Mouse (Mus musculus) G1E (cell line): ENCODE measurements at regions not wholly inside any gene's neighbourhood (a gene's known extent, or its start where the extent isn't known, plus 50 kb on each side); places are given as distances from the start of the nearest gene placed in this dataset.
"Not testable (repeated sequence)": the region's sequence is repeated elsewhere in the genome, so short reads cannot be mapped to it uniquely, and the experiment has no call there.

Source experiments
- ATAC-seq: 2 replicates; pipeline ENCODE4 v1.8.0; 2016; ENCODE audit warnings: mild to moderate bottlenecking; ENCODE audit not compliant: insufficient number of reproducible peaks, poor library complexity, low FRiP score, severe bottlenecking; ENCODE audit errors: extremely low read depth
- DNase-seq: peaks from one replicate; pipeline ENCODE4 v3.0.0; 2012; ENCODE audit warnings: low spot score
- H3K27me3 ChIP-seq: 2 replicates; pipeline ENCODE4 v1.6.1; 2012; ENCODE audit warnings: mild to moderate bottlenecking, low read length, inconsistent platforms; ENCODE audit not compliant: insufficient read depth
- H3K36me3 ChIP-seq: replicated peaks from 2 replicates; pipeline ENCODE3; 2012; ENCODE audit warnings: mild to moderate bottlenecking, inconsistent platforms
- H3K4me1 ChIP-seq: 2 replicates; pipeline ENCODE4 v1.6.1; 2012; ENCODE audit warnings: low read depth, low read length, inconsistent platforms, mixed read lengths; ENCODE audit not compliant: insufficient read depth
- H3K4me3 ChIP-seq: 2 replicates; pipeline ENCODE4 v1.5.1; 2012; ENCODE audit warnings: low read depth, mild to moderate bottlenecking, inconsistent platforms, low read length, moderate library complexity, mixed read lengths
- H3K9me3 ChIP-seq: replicated peaks from 2 replicates; pipeline ENCODE4 v1.6.1; 2012; ENCODE audit warnings: inconsistent platforms
- CTCF ChIP-seq: IDR thresholded peaks from 2 replicates; pipeline ENCODE4 v1.5.1; 2012; ENCODE audit warnings: low read depth, low read length, inconsistent platforms, mixed read lengths
- GATA1 ChIP-seq: IDR thresholded peaks from 2 replicates; pipeline ENCODE4 v1.6.1; 2012; ENCODE audit warnings: borderline replicate concordance, low read length, inconsistent platforms, mixed read lengths
- GATA2 ChIP-seq: IDR thresholded peaks from 2 replicates; pipeline ENCODE4 v1.6.1; 2012; ENCODE audit warnings: low read depth, low read length, inconsistent platforms, borderline replicate concordance
- POLR2AphosphoS5 ChIP-seq: IDR thresholded peaks from 2 replicates; pipeline ENCODE4 v1.6.1; 2012; ENCODE audit warnings: low read depth, low read length, inconsistent platforms; ENCODE audit not compliant: insufficient replicate concordance
- TAL1 ChIP-seq: conservative IDR thresholded peaks from 2 replicates; pipeline ENCODE4 v1.6.1; 2012; ENCODE audit warnings: low read depth, low read length, inconsistent platforms, mixed read lengths

- no peaks in the 10 kb centered on the region for H3K9me3 ChIP-seq
- TF ChIP-seq TAL1: no peak
- ATAC-seq: no peak
- DNase-seq: no peak
- no peaks in the 10 kb centered on the region for H3K36me3 ChIP-seq
- H3K27me3 ChIP-seq: peaks cover 5% of the 10 kb centered on the region; the same call in 1 of the 2 replicates
- no peaks in the 10 kb centered on the region for H3K4me1 ChIP-seq
- no peak overlapping the region for H3K4me3 ChIP-seq
Observed at GRCm38 (mm10) chr12:70658106-70658505, 167.2 kb upstream of the Frmd6 start.

GRCm38 (mm10) chr12:70660388-70660787 lies 164.9 kb upstream of the Frmd6 start:
- H3K36me3 ChIP-seq: no peaks in the 10 kb centered on the region
- H3K4me3 ChIP-seq: no peak overlapping the region
- H3K27me3 ChIP-seq: no peaks in the 10 kb centered on the region; the same call in 1 of the 2 replicates
- H3K4me1 ChIP-seq: no peaks in the 10 kb centered on the region
- no peaks in the 10 kb centered on the region for H3K9me3 ChIP-seq
- no peak for DNase-seq
- TF ChIP-seq CTCF: no peak
- no peak for TF ChIP-seq POLR2AphosphoS5
- no peak for TF ChIP-seq GATA1
- no peak for TF ChIP-seq TAL1
- no peak for TF ChIP-seq GATA2
- no peak for ATAC-seq

GRCm38 (mm10) chr12:70668158-70668557 lies 157.2 kb upstream of the Frmd6 start:
- H3K4me3 ChIP-seq, ATAC-seq, DNase-seq, H3K4me1 ChIP-seq, H3K27me3 ChIP-seq, H3K9me3 ChIP-seq, H3K36me3 ChIP-seq: not testable (repeated sequence)

GRCm38 (mm10) chr12:70672115-70672514 lies 153.2 kb upstream of the Frmd6 start:
- ATAC-seq (no peak), DNase-seq (no peak)
- no peaks in the 10 kb centered on the region for H3K36me3 ChIP-seq
- H3K27me3 ChIP-seq: no peaks in the 10 kb centered on the region; the same call in 1 of the 2 replicates
- H3K4me1 ChIP-seq: no peaks in the 10 kb centered on the region
- no peaks in the 10 kb centered on the region for H3K9me3 ChIP-seq
- TF ChIP-seq POLR2AphosphoS5: no peak
- TF ChIP-seq GATA1: no peak
- TF ChIP-seq TAL1: no peak
- no peak for TF ChIP-seq CTCF
- TF ChIP-seq GATA2: no peak
- no peak overlapping the region for H3K4me3 ChIP-seq

- no peak for TF ChIP-seq CTCF
- no peak for TF ChIP-seq GATA2
- TF ChIP-seq TAL1: no peak
- no peak for TF ChIP-seq POLR2AphosphoS5
- TF ChIP-seq GATA1: no peak
- Histone ChIP-seq H3K27me3 (no peaks in the 10 kb centered on the region; the same call in 1 of the 2 replicates), H3K4me1 (no peaks in the 10 kb centered on the region), H3K4me3 (no peak overlapping the region), H3K36me3 (no peaks in the 10 kb centered on the region), H3K9me3 (no peaks in the 10 kb centered on the region)
- DNase-seq: no peak
- ATAC-seq: no peak
Observed at GRCm38 (mm10) chr12:70673188-70673587, 152.1 kb upstream of the Frmd6 start.

- H3K36me3 ChIP-seq: no peaks in the 10 kb centered on the region
- DNase-seq: no peak
- H3K4me1 ChIP-seq: no peaks in the 10 kb centered on the region
- no peaks in the 10 kb centered on the region for H3K27me3 ChIP-seq
- H3K4me3 ChIP-seq: no peak overlapping the region
- H3K9me3 ChIP-seq: no peaks in the 10 kb centered on the region
- TF ChIP-seq POLR2AphosphoS5 (no peak), GATA2 (no peak), GATA1 (no peak), TAL1 (no peak), CTCF (no peak)
- no peak for ATAC-seq
Observed at GRCm38 (mm10) chr12:70674144-70674543, 151.2 kb upstream of the Frmd6 start.

GRCm38 (mm10) chr12:70675846-70676245 lies 149.5 kb upstream of the Frmd6 start:
- no peak for TF ChIP-seq CTCF
- no peak for TF ChIP-seq TAL1
- TF ChIP-seq GATA1: no peak
- TF ChIP-seq GATA2: no peak
- TF ChIP-seq POLR2AphosphoS5: no peak
- H3K36me3 ChIP-seq: no peaks in the 10 kb centered on the region
- H3K9me3 ChIP-seq: no peaks in the 10 kb centered on the region
- no peak overlapping the region for H3K4me3 ChIP-seq
- ATAC-seq (no peak), DNase-seq (no peak)
- H3K4me1 ChIP-seq: no peaks in the 10 kb centered on the region
- peaks cover 3% of the 10 kb centered on the region; the same call in 1 of the 2 replicates for H3K27me3 ChIP-seq
